Mouse (Mus musculus): Measurements from ENCODE around the gene Gm12166.
A peak's percentile ranks its signal among the peaks of the same experiment; 100 is the strongest.

The Gm12166 gene

DNA sequence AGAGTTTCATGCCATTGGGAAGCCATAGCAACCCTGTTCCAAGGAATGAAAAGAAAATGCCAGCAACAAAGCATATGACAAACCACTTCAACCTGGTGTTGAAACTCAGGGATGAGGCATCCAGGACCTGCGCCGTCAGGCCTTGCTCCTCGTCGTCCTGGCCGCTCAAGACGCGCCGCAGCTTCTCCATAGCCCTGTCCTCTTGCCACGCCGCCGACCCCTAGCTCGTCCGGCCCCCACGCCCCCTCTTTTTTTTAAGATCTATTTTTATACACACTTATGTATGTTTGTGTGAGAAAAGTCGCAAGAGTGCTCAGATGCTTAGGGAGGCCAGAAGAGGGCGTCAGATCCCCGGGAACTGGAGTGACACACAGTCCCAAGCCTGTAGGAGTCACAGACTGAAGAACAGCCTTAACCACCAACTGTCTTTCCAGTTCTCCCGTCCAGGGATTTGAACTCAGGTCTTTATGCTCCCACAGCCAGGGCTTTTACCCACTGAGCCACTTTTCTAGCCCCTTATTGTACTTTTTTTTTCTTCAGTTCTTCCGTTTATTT lies at the start of gene Gm12166:
TSS of gene Gm12166 (minus strand) at position 217 of the 555 bp plus-strand sequence.
- peak in 1 of 2 experiments; percentile 63 for DNase-seq (ENCODE audit: low spot score in 2 of 2)

DNA sequence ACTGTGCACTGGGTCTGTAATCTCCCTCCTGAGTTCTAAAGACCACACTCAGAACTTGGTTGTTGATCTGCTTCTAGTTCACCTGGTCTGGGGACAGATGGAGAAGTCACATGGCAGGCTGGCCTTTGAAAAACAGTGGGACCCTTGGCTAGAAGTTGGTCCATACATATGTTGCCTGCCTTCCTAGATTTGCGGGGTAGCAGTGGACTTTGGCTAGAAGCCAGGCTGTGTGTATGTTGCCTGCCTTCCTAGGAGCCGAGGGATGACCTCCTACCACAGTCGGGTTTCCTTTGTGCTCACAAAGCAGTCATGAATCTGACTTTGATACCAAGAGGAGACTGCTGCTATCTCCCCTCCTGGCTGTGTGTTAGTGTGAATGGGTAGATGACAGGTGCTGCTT lies 44.9 kb upstream of the Gm12166 start:
- DNase-seq (ENCODE audit: low spot score in 2 of 2) = no peak

DNA sequence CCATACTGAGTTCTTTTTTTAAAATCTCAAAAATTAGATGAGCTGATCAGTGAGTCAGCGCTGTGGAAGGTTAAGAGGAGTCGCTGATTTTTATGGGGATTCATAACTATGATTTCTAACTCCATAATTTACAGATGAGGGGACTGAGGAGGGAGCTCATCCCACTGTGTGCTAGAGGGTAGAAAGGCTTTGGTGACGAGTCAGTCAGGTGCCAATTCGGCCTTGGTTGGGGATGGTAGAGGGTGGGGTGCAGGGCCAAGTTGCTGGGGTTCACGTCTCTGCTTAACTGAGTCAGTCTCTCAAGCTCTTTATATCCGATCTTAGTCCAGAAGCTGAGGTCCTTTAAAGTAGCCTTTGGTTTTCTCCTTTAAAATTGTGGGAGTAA lies 44.1 kb upstream of the Gm12166 start:
- DNase-seq (ENCODE audit: low spot score in 2 of 2) = no peak

DNA sequence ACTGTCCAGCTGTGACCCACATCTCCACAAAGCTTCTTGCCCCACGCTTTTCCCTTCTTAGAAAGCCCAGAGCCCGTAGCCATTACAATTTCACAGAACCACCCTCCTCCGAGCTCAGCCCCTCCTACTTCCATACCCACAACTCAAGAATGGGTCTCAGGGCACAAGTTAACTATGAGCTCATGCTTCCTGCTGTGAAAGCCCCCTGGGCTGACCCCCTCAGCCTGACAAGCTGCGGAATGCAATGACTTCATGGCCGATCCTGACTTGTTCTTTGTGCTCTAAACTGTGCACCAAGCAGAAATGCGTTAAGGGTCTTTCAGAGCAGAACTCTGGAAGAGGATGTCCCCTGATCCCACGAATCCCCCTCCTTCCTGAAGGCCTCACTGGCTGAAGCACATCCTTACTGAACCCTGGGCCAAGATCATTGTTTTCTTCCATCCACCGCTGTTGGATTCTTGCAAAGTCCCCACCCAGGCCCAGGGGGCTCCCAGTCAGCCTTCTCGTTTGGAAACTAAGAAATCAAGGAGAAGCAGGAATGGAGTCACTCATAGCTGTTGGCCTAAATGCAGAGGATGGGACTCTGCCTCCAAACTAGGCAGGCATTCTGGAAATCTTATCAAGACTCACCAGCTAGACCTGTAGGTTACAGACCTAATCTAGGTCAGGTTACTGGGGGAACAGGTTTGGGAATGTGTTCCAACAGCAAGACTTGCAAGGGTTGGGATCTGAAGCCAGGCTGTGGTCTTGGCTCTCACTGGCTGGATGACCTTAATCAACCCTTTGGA lies 43.5 kb upstream of the Gm12166 start:
- no peak for DNase-seq (ENCODE audit: low spot score in 2 of 2)

DNA sequence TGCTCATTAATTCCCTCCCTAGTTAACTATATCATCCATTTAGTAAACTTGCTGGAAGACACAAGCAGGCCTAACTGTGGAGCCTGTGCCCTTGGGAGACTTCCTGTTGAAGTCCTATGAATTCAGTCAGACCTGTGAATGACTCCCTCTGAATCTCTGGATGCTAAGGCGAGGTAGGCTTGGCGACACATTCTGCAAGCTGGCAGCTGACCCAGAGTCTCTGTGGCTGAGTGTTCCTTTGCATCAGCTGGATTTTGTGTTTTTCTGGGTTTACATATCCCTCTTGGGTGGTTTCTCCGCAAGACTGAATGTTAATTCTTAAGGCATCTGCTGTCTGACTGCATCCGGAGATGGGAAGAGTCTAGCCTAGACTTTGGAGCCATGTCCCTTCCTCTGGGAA lies 40.0 kb upstream of the Gm12166 start:
- DNase-seq (ENCODE audit: low spot score in 2 of 2) = no peak

DNA sequence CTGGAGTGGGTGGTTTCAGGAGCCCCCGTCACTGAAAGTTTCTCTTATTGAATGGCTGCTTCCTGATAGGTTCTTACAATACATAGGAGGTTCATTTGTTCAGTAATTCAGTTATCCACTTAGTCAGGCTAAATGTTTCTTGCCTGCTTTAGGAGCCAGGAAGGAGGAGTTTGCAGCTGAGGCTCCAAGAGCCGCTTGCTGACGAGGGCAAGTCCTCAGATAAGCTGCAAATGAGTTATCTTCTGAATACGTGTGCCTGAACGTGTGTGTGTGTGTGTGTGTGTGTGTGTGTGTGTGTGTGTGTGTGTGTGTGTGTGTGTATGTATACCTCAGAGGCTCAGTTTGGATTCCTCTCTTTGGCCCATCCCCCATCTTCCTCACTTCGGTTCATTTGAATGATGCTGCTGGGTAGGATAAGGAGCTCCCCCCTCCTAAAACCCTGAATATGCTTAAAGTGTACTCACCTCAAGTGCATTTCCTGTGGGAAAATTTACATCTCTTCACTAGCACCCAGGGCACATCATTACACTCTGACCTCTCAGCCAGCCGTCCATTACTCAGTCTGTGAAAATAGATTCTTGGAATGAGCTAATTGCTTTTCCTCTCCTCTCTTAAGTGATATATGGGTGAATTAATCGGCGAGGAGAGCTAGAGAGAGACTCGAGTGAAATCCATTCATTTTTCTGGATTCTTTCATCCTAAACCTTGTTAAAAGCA lies 39.0 kb upstream of the Gm12166 start:
- DNase-seq (ENCODE audit: low spot score in 2 of 2) = no peak

DNA sequence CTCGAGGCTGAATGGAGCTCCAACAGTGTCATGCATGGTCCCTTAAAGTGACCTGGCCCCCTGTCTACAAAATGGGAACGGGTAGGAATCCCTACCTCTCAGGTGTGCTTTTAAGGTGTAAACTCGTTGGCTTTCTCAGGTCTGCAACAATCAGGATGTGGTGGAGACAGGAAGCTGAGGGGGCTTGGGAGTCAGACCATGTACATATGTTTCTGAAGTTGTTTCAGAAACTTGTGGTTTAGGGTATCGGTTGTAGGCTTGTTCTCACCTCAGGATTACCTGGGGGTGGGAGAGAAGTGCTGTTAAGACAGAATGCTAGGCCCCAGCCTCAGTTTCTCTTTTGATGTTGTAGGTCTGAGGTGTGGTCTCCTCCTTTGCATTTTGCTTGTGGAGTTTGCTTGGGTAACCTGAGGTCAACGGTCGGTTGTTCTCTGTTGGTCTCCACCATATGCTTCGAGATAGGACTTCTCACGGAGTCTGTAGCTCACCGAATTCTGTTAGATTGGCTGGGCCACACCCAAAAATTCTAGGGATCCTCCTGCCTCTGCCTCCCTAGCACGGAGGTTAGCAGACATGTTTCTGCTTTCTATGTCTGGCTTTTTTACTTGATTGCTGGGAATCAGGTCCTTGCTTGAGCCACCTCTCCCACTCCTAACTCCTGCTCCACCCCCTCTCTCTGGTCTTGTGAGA lies 38.1 kb upstream of the Gm12166 start:
- DNase-seq (ENCODE audit: low spot score in 2 of 2) = no peak

DNA sequence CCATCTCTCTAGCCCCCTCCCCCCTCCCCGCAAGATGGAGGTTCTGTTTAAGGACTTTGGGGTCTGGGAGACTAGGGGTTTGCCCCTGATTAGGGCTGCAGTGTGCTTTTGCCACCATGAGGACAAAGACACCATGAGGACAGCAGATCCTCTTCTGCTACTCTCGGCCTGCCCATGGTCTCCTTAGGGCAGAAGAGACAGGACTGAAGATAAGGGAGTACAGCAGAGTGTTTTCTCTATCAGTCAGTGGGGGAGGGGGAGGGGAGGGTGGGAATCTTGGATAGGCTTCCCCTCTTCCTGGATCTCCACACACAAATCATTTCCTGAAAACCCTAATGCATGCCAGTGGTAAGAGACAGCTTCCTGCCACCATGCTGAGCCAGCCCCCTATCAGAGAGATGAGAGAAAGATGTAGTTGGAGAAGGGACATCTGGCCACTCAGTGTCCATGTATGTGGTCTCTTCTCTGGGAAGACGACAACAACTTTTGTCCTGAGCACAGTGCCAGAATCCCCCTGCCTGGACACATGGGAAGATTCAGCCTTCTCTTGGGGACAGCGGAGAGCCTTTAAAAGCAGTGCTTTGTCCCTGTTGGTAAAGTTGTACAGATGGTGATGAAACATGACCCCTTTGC lies 37.1 kb upstream of the Gm12166 start:
- no peak for DNase-seq (ENCODE audit: low spot score in 2 of 2)

DNA sequence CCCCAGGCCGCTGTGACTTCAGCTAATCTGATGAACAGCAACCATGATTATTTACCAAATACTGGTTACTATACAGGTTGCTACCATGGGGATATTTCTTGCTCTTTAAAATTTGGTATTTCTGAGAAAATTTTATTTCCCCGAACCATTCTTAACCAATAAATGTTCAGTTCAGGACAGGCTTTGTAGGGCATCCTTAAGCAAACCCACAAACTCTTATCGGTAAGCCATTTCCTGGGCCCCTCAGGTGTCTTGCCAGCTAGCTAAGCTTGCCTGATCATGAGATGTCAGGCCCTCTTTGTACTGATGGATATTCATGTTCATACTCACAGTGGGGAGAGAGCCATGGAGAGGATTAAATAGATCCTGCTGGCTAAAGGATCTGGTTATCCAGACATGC lies 34.3 kb upstream of the Gm12166 start:
- DNase-seq (ENCODE audit: low spot score in 2 of 2) = no peak

DNA sequence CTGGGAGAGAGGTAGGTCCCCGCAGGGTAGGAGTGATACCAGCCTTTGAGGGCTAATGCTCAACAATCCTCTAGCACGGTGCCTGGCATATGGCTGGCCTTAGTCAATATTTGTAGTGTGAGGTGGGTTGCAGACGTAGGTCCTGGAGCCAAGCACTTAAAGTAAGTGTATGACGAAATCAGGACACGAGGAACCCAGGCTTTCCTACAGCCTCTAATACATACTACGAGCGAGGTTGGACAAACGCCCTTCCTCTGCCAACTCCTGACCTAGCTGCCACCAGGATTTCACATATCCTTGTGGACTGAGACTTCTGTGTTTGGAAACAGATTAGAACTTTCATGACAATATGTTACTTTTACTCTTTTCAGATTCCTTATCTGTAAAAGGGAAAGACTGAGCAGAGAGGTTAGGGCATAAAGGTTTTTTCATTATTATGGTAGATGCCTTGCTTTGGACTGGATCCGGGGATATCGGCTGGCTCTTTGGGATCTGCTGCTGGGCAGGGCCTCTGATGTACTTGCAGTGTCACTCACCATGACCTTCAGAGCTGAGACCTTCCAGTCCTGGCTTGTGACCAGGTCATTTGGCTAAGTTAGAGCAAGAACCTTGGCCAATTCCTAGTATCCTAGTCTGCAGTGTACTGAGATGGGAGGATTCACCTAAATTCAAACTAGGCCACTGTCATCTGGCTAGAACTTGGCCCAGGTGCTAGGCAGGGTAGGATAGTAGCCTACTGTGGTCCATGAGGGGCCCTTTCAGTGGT lies 33.5 kb upstream of the Gm12166 start:
- no peak for DNase-seq (ENCODE audit: low spot score in 2 of 2)

DNA sequence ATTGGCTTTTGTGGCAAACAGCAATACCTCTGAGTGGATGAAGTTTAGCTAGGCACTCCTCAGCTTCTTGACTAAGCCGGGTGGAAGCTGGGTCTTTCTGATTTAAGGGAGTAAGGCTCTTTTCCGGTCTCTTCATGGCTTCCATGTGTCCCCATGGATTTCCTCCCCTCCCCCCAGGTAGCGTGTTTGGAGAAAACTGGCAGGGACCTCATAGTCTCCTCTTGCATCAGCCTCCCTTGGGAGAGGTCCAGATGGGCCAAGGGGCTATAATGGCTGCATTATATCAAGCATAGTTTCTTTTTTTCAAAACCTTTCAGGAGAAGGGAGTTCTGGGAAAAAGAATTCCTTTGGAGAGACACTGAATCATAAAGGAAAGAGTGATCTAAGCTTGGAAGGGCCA lies 32.4 kb upstream of the Gm12166 start:
- DNase-seq (ENCODE audit: low spot score in 2 of 2) = peak in 1 of 2 experiments; percentile 50

DNA sequence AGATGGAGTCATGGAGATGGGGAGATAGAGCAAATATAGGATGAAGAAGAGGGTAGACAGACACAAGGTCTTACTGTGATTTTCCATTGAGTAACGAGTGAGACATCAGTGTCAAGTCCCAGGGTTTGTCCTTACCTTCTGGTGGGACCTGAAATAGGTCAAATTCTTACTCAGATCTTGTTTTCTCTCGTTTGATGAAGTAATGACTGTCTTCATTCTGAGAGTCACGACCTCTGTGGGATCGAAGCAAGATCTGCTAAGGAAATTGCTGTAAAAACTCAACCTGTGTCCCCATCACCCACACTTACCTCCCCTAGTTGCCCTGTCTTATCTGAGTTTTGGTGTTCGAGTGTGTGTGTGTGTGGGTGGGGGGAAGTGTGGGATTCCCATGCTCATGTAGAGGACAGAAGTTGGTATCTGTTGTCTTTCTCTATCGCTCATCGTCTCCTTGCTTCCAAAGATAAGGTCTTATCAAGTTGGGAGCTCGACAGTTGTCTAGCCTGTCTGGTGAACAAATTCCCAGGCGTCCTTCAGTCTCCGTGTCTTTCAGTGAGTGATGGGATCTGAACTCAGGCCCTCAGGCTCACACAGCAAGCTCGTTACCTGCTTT lies 31.8 kb upstream of the Gm12166 start:
- no peak for DNase-seq (ENCODE audit: low spot score in 2 of 2)

DNA sequence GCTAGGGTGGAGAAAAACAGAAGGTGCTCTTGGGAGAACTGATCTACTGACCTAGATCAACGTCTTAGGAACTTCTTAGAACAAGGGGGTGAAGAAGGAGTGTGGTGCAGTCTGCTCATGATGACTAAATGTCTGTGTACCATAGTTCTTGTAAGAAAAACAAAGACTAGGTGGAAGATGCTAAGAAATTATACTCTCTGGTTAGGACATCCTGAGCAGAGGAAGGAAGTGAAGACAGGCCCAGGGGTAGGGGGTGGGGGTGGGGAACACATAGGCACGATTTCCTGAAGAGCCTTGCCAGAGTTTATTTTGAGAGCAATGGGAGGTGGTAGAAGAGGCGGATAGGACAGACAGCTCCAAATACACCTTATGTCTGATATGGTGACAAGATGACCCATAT lies 31.3 kb upstream of the Gm12166 start:
- DNase-seq (ENCODE audit: low spot score in 2 of 2) = no peak

DNA sequence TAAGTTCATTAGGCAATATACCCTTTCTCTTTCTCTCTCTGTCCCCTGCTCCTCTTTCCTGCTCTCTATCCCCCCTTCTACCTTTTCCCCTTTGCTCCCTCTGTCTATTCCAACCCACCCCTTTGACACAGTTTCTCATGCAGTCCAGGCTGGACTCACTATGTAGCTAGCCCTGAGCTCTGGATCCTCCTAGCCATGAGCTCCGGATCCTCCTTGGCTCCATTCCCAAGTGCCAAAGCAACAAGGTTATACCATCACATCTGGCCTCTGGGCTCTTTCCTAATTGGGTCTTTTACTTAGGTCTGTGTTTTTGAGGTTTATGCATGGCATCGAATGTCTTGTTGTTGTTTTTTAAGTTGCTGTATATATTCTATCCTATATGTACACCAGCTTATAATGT lies 29.0 kb upstream of the Gm12166 start:
- DNase-seq (ENCODE audit: low spot score in 2 of 2) = no peak

DNA sequence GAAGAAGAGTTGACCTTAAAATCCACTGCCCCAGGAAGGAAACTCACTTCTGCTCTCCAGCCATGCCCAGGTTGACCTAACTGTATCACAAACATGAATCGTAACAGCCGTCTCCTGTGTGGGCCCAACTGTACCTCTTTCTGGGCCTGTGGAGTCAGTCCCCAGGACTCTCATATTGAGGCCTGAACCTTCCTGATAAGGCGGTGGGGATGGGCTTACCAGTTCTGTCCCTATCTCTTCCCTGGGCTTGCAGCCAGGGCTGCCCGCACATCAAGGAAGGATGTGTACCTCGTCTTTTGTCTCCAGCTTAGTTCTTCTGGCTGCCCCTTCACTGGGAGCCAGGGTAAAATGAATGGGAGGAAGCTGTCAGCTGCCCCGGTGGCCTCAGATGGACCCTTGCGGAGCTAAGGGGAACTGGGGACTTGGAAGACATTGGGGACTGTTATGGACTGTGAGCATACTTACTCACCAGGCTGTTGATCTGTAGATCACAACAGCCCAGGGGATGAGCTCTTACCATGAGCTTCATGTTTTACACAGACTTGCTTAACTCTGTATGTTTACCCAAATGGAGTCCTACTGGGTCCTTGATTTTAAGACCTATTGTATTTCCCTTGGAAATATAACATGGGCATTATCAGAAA lies 25.7 kb upstream of the Gm12166 start:
- DNase-seq (ENCODE audit: low spot score in 2 of 2) = no peak

DNA sequence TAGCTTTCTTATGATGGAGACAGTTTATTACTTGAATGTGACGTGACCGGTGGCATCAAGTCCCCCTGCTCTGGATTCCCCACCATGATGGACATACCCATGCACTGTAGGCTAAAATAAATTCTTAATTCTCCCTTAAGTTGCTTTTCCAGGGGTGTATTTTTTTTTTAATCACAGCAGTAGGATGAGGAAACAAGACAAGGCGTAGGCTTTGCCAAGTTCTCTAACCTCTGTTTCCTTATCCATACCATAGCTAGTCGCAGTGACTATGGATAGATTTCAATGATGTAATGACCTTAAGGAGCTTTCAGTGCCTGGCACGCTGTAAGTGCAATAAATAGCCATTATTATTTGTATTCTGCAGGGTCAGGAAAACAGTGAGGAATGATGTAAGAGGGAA lies 25.2 kb upstream of the Gm12166 start:
- DNase-seq (ENCODE audit: low spot score in 2 of 2) = no peak

DNA sequence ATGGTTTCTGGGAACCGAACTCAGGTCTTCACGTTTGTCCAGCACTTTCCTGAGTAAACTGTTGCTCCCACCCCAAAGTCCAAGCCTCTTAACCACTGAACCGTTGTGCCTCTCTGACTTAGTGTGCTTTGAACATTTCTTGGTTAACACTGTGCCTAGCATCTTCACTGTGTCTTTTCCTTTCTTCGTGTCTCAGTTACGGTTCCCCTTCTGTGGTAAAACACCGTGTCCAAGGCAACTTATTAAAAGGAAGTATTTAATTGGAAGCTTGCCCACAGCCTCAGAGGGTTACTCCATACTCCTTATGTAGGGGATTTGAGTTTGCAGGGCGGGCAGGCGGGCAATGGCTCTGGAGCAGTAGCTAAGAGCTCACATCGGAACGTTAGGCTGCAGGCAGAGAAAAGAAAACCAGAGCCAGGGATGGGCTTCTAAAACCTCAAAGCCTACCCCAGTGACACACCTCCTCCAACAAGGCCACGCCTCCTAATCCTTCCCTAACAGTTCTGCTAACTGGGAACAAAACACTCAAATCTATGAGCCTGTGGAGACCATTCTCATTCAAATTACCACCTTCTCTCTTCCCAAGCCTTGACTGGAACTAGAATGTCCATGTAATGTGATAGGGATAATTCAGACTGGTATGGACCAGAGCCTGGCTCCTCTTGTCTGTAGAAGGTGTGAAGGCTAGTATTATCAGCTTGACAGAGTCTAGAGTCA lies 24.5 kb upstream of the Gm12166 start:
- no peak for DNase-seq (ENCODE audit: low spot score in 2 of 2)

DNA sequence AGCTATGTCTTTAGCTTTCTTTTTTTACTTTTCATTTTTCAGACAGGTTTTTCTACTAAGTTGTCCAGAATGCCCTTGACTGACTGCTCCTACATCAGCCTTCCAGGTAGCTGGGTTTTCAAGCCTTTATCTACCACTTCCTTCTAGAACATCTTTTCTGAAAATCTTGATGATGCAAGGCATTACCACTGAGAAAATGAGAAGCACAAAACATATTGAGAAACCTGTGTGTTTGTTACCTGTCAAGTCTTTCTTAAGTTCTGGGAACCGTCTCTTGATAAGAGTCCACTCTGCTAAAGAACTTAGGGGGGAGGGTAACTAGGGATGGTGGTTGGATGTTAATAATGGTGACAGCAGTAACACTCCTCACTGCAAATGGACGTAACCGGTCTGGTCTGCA lies 23.4 kb upstream of the Gm12166 start:
- no peak for DNase-seq (ENCODE audit: low spot score in 2 of 2)

DNA sequence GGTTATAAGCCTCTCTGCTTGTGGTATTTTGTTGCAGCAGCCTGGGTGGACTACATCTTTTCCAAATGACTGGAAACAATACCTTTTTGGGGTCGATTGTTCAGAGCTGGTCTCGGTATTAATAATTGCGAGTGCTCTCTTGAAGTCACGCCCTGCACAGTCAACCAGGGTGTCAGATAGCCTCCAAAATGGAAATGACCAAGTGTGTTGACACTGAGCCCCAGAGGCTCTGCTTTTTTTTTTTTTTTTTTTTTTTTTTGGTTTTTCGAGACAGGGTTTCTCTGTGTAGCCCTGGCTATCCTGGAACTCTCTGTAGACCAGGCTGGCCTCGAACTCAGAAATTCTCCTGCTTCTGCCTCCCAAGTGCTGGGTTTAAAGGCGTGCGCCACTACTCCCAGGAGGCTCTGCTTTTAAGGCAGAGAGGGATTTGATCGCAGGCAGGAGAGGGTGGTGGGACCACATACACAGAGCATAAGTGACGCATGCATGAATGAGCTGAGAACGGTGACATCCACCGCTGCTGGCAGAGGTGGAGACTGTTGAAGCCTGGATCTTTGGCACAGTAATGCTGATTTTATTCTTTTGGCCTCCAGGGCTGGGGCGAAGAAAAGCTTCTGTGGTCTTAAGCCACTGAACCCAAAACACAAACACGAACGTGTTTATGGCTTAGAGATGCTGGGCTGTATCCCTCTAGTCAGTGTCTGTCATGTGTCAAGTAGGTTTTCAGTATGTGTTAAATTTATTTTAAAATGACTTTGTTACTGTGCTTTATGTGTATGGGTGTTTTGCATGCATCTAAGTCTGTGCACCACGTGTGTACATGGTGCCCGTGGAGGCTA lies 21.9 kb upstream of the Gm12166 start:
- DNase-seq (ENCODE audit: low spot score in 2 of 2) = no peak
